Mouse (Mus musculus) embryonic facial prominence, embryonic 12.5 days (tissue): Measurements from ENCODE around the gene Phactr1. TPM values are rescaled to one million over a fixed set of nuclear protein-coding genes. Genes with fewer than 3 reads are reported as not detected.

ENCODE experiments used
- ATAC-seq: fragments of 200-750 bp; cut with Nextera tagmentation; 2 replicates; pipeline ENCODE4 v1.8.0; 2017; ENCODE audit not compliant: insufficient number of reproducible peaks, insufficient read depth, low FRiP score, low TSS enrichment
- H3K27ac ChIP-seq: fragments of 300-500 bp; sonication (generic); 2 replicates; pipeline ENCODE4 v1.5.1; 2016; ENCODE audit warnings: mild to moderate bottlenecking
- H3K27me3 ChIP-seq: fragments of 300-500 bp; sonication (generic); 2 replicates; pipeline ENCODE4 v1.6.1; 2016; ENCODE audit warnings: mild to moderate bottlenecking, moderate library complexity
- H3K36me3 ChIP-seq: fragments of 300-500 bp; sonication (generic); 2 replicates; pipeline ENCODE4 v1.6.1; 2016; ENCODE audit warnings: mild to moderate bottlenecking
- H3K4me1 ChIP-seq: fragments of 300-500 bp; sonication (generic); 2 replicates; pipeline ENCODE4 v1.6.1; 2016
- H3K4me2 ChIP-seq: fragments of 300-500 bp; sonication (generic); replicated peaks from 2 replicates; pipeline ENCODE4 v1.6.1; 2016; ENCODE audit warnings: mild to moderate bottlenecking, moderate library complexity
- H3K4me3 ChIP-seq: fragments of 300-500 bp; sonication (generic); 2 replicates; pipeline ENCODE4 v1.5.1; 2016; ENCODE audit warnings: mild to moderate bottlenecking
- H3K9ac ChIP-seq: fragments of 300-500 bp; sonication (generic); 2 replicates; pipeline ENCODE4 v1.6.1; 2016; ENCODE audit warnings: mild to moderate bottlenecking, moderate library complexity
- H3K9me3 ChIP-seq: fragments of 300-500 bp; sonication (generic); 2 replicates; pipeline ENCODE4 v1.6.1; 2016; ENCODE audit warnings: mild to moderate bottlenecking, moderate library complexity
- whole genome bisulfite sequencing: fragments of 180-500 bp; shearing (Covaris S2); methylation state at CpG from one replicate; pipeline ENCODE4 v1.1.7; 2016; 5-methylcytosine and 5-hydroxymethylcytosine counted together
- polyA plus RNA-seq: library from polyadenylated mRNA; unstranded; fragments of >200 nt; fragmentation: Nextera tagmentation; extraction: Ambion mirVana; gene quantifications from 2 replicates; pipeline ENCODE4 v1.2.1, GENCODE M21; 2016

Gene Phactr1
- 15.6 and 16.1 TPM in 2 replicates for polyA plus RNA-seq

GRCm38 (mm10) chr13:42680391-42680994 is at the start of gene Phactr1:
TSS of gene Phactr1 (plus strand) at chr13:42680623.
- no peak within 1 kb of the TSS for H3K27ac ChIP-seq
- no peaks in the 10 kb centered on the region for H3K36me3 ChIP-seq
- no peaks in the 10 kb centered on the region for H3K9me3 ChIP-seq
- no peak within 1 kb of the TSS for H3K9ac ChIP-seq
- H3K27me3 ChIP-seq: 0 out of 2 replicates have a peak, but pooled peaks cover 3% of the 10 kb centered on the region
- H3K4me3 ChIP-seq: no peak within 1 kb of the TSS
- no peak within 1 kb of the TSS for H3K4me2 ChIP-seq
- 18% methylated on average over 11 of the region's 11 CpGs for WGBS
- no peak for ATAC-seq
- H3K4me1 ChIP-seq: no peaks in the 10 kb centered on the region

GRCm38 (mm10) chr13:42634908-42635307 is 45.5 kb upstream of the Phactr1 start:
- Histone ChIP-seq H3K9me3 (no peaks in the 10 kb centered on the region), H3K27ac (no peak overlapping the region), H3K4me3 (no peak overlapping the region), H3K4me2 (no peak overlapping the region), H3K27me3 (no peaks in the 10 kb centered on the region), H3K4me1 (no peaks in the 10 kb centered on the region), H3K9ac (no peak overlapping the region), H3K36me3 (no peaks in the 10 kb centered on the region)
- no peak for ATAC-seq
- 87% methylated on average over 2 of the region's 2 CpGs for WGBS

- Histone ChIP-seq H3K27me3 (no peaks in the 10 kb centered on the region), H3K9me3 (no peaks in the 10 kb centered on the region), H3K9ac (no peak overlapping the region), H3K27ac (no peak overlapping the region), H3K4me2 (no peak overlapping the region), H3K4me3 (no peak overlapping the region), H3K36me3 (no peaks in the 10 kb centered on the region), H3K4me1 (no peaks in the 10 kb centered on the region)
- no peak for ATAC-seq
- 65% methylated on average over 6 of the region's 6 CpGs for WGBS
Measured at GRCm38 (mm10) chr13:42650228-42650627, 30.2 kb upstream of the Phactr1 start.

GRCm38 (mm10) chr13:42656643-42657315 is 23.6 kb upstream of the Phactr1 start:
- Histone ChIP-seq H3K9me3 (no peaks in the 10 kb centered on the region), H3K27me3 (no peaks in the 10 kb centered on the region), H3K9ac (no peak overlapping the region), H3K4me3 (no peak overlapping the region), H3K27ac (no peak overlapping the region), H3K36me3 (no peaks in the 10 kb centered on the region), H3K4me2 (no peak overlapping the region), H3K4me1 (peaks cover 2% of the 10 kb centered on the region; the same call in 1 of the 2 replicates)
- 67% methylated on average over 7 of the region's 7 CpGs for WGBS
- ATAC-seq: no peak

GRCm38 (mm10) chr13:42671651-42672290 is 8.7 kb upstream of the Phactr1 start:
- Histone ChIP-seq H3K27me3 (no peaks in the 10 kb centered on the region), H3K9me3 (no peaks in the 10 kb centered on the region), H3K9ac (no peak overlapping the region), H3K27ac (no peak overlapping the region), H3K4me2 (no peak overlapping the region), H3K4me1 (no peaks in the 10 kb centered on the region), H3K36me3 (no peaks in the 10 kb centered on the region), H3K4me3 (no peak overlapping the region)
- no peak for ATAC-seq
- WGBS: 57% methylated on average over 10 of the region's 10 CpGs

- no peak overlapping the region for H3K4me3 ChIP-seq
- H3K36me3 ChIP-seq: no peaks in the 10 kb centered on the region
- no peak overlapping the region for H3K9ac ChIP-seq
- no peaks in the 10 kb centered on the region for H3K4me1 ChIP-seq
- H3K27me3 ChIP-seq: 0 out of 2 replicates have a peak, but pooled peaks cover 3% of the 10 kb centered on the region
- H3K27ac ChIP-seq: no peak overlapping the region
- ATAC-seq: no peak
- 82% methylated on average over 9 of the region's 9 CpGs for WGBS
- H3K9me3 ChIP-seq: no peaks in the 10 kb centered on the region
- H3K4me2 ChIP-seq: no peak overlapping the region
Measured at GRCm38 (mm10) chr13:42681299-42681698, 876 bp downstream of the Phactr1 start.

- ATAC-seq: no peak
- Histone ChIP-seq H3K27ac (no peak overlapping the region), H3K9me3 (no peaks in the 10 kb centered on the region), H3K27me3 (0 out of 2 replicates have a peak, but pooled peaks cover 3% of the 10 kb centered on the region), H3K4me2 (no peak overlapping the region), H3K9ac (no peak overlapping the region), H3K36me3 (no peaks in the 10 kb centered on the region), H3K4me1 (no peaks in the 10 kb centered on the region), H3K4me3 (no peak overlapping the region)
- 90% methylated on average over 7 of the region's 7 CpGs for WGBS
Measured at GRCm38 (mm10) chr13:42684181-42684580, 3.8 kb downstream of the Phactr1 start.

GRCm38 (mm10) chr13:42692233-42692632 is 11.8 kb downstream of the Phactr1 start:
- no peaks in the 10 kb centered on the region for H3K4me1 ChIP-seq
- ATAC-seq: no peak
- 77% methylated on average over 4 of the region's 4 CpGs for WGBS

GRCm38 (mm10) chr13:42696641-42697040 is 16.2 kb downstream of the Phactr1 start:
- ATAC-seq: no peak
- H3K4me3 ChIP-seq: no peak overlapping the region
- 73% methylated on average over 5 of the region's 5 CpGs for WGBS
- no peaks in the 10 kb centered on the region for H3K36me3 ChIP-seq
- H3K27ac ChIP-seq: no peak overlapping the region
- no peak overlapping the region for H3K4me2 ChIP-seq
- no peaks in the 10 kb centered on the region for H3K4me1 ChIP-seq
- no peaks in the 10 kb centered on the region for H3K27me3 ChIP-seq
- H3K9ac ChIP-seq: no peak overlapping the region
- H3K9me3 ChIP-seq: no peaks in the 10 kb centered on the region

More at GRCm38 (mm10) chr13:42692233-42692632, 11.8 kb downstream of the Phactr1 start:
- Histone ChIP-seq H3K27me3 (no peaks in the 10 kb centered on the region), H3K9ac (no peak overlapping the region), H3K36me3 (no peaks in the 10 kb centered on the region), H3K4me2 (no peak overlapping the region), H3K4me3 (no peak overlapping the region), H3K27ac (no peak overlapping the region), H3K9me3 (no peaks in the 10 kb centered on the region)

GRCm38 (mm10) chr13:42709148-42709547 is 28.7 kb downstream of the Phactr1 start:
- H3K9ac ChIP-seq: no peak overlapping the region
- peak overlapping the region; percentile 38 for H3K4me3 ChIP-seq
- no peak overlapping the region for H3K27ac ChIP-seq
- H3K36me3 ChIP-seq: no peaks in the 10 kb centered on the region
- ATAC-seq: no peak
- 7% methylated on average over 11 of the region's 11 CpGs for WGBS
- peaks cover 6% of the 10 kb centered on the region; the same call in 1 of the 2 replicates for H3K4me1 ChIP-seq
- no peaks in the 10 kb centered on the region for H3K9me3 ChIP-seq
- H3K4me2 ChIP-seq: peak overlapping the region; percentile 57
- peaks cover 32% of the 10 kb centered on the region for H3K27me3 ChIP-seq

GRCm38 (mm10) chr13:42709611-42710331 is 29.3 kb downstream of the Phactr1 start:
- Histone ChIP-seq H3K27ac (no peak overlapping the region), H3K4me2 (peak overlapping the region; percentile 57), H3K9me3 (no peaks in the 10 kb centered on the region), H3K36me3 (no peaks in the 10 kb centered on the region), H3K27me3 (peaks cover 32% of the 10 kb centered on the region), H3K9ac (0 out of 2 replicates have a peak overlapping the region, but pooled peaks have one; percentile 27), H3K4me1 (peaks cover 6% of the 10 kb centered on the region; the same call in 1 of the 2 replicates), H3K4me3 (peak overlapping the region; percentile 38)
- no peak for ATAC-seq
- WGBS: under 1% methylated on average over 39 of the region's 39 CpGs
